Mouse (Mus musculus) megakaryocyte, embryonic 14.5 days (primary cell): ENCODE data around the gene Rpp25.

Experiments
- FLI1 ChIP-seq: IDR thresholded peaks from 2 replicates; pipeline ENCODE4 v1.6.1; 2012; ENCODE audit warnings: low read length, inconsistent platforms, mixed read lengths
- GATA1 ChIP-seq: IDR thresholded peaks from 3 replicates; pipeline ENCODE4 v1.6.1; 2012; ENCODE audit warnings: mixed read lengths, low read length, inconsistent platforms, borderline replicate concordance

DNA sequence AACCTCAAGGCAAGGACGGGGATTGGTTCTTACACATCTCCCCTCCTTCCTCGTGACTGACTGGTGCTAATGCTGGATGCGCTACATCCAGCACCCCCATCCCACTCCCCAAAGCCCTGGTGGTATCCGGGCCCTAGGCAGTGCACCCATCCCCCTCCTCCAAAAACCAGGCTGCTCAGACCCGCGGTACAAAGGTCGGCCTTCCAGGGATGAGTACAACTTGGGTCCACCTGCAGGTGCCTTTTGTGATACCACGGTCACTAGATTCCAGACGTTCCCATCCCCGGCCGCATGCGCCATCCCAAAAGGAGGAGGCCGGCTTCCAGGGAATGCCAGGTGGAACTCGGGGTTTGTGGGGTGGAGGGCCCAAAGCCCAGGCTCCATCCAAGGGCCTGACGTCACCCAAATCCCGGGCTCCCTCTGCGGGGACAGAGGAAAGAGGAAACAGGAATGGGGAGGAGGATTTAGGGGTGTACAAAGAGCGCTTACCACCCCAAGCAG, 36.5 kb upstream of the Rpp25 start:
- TF ChIP-seq GATA1 = no peak
- no peak for TF ChIP-seq FLI1
